Mouse (Mus musculus) heart, postnatal 0 days (tissue): Measurements from ENCODE around the gene Obp2a. TPM values are rescaled to one million over a fixed set of nuclear protein-coding genes. Genes with fewer than 3 reads are reported as not detected.
"Not testable (repeated sequence)": the region's sequence is repeated elsewhere in the genome, so short reads cannot be mapped to it uniquely, and the experiment has no call there.

Experiments
- ATAC-seq: fragments of 200-750 bp; cut with Nextera tagmentation; 2 replicates; pipeline ENCODE4 v1.8.0; 2017; ENCODE audit warnings: low read depth, moderate number of reproducible peaks, moderate library complexity; ENCODE audit not compliant: insufficient read depth
- DNase-seq: peaks from one replicate; pipeline ENCODE4 v3.0.0-alpha.2; 2016; ENCODE audit warnings: low spot score
- H3K27ac ChIP-seq: fragments of 300-500 bp; sonication (generic); 2 replicates; pipeline ENCODE4 v1.5.1; 2014; ENCODE audit warnings: low read depth, mild to moderate bottlenecking
- H3K27me3 ChIP-seq: fragments of 300-500 bp; sonication (generic); 2 replicates; pipeline ENCODE4 v1.6.1; 2014; ENCODE audit warnings: low read length, mixed read lengths; ENCODE audit not compliant: control insufficient read depth, insufficient read depth
- H3K36me3 ChIP-seq: fragments of 300-500 bp; sonication (generic); replicated peaks from 2 replicates; pipeline ENCODE4 v1.6.1; 2014; ENCODE audit warnings: low read length, mixed read lengths; ENCODE audit not compliant: control insufficient read depth, insufficient read depth
- H3K4me1 ChIP-seq: fragments of 300-500 bp; sonication (generic); 2 replicates; pipeline ENCODE4 v1.6.1; 2014; ENCODE audit warnings: antibody characterized with exemption; ENCODE audit not compliant: control insufficient read depth, insufficient read depth
- H3K4me2 ChIP-seq: fragments of 300-500 bp; sonication (generic); 2 replicates; pipeline ENCODE4 v1.6.1; 2014; ENCODE audit warnings: low read depth, mild to moderate bottlenecking, low read length, moderate library complexity
- H3K4me3 ChIP-seq: fragments of 300-500 bp; sonication (generic); 2 replicates; pipeline ENCODE4 v1.5.1; 2014; ENCODE audit warnings: low read depth, low read length
- H3K9ac ChIP-seq: fragments of 300-500 bp; sonication (generic); replicated peaks from 2 replicates; pipeline ENCODE4 v1.6.1; 2014; ENCODE audit warnings: low read depth, low read length, mixed read lengths
- H3K9me3 ChIP-seq: fragments of 300-500 bp; sonication (generic); replicated peaks from 2 replicates; pipeline ENCODE4 v1.6.1; 2016; ENCODE audit warnings: low read length; ENCODE audit not compliant: control insufficient read depth
- CTCF ChIP-seq: IDR thresholded peaks from 2 replicates; pipeline ENCODE4 v1.5.1; 2016; ENCODE audit warnings: antibody characterized with exemption, control low read depth, low read depth
- EP300 ChIP-seq: IDR thresholded peaks from 2 replicates; pipeline ENCODE4 v1.6.1; 2016; ENCODE audit warnings: antibody characterized with exemption, low read depth
- WGBS: fragments of 180-500 bp; shearing (Covaris S2); extraction: QIAGEN DNeasy Blood & Tissue Kit; methylation state at CpG from one replicate; pipeline ENCODE4 v1.1.7; 2014; 5-methylcytosine and 5-hydroxymethylcytosine counted together
- polyA plus RNA-seq: library from polyadenylated mRNA; unstranded; fragments of >200 nt; fragmentation: Nextera tagmentation; extraction: Ambion mirVana; gene quantifications from 2 replicates; pipeline ENCODE4 v1.2.1, GENCODE M21; 2015
- total RNA-seq: library from RNA; depleted of rRNA; stranded (reverse); fragments of >200 nt; gene quantifications from 2 replicates; pipeline ENCODE4 v1.2.3, GENCODE M21; 2014; ENCODE audit warnings: low replicate concordance; rRNA removed

Obp2a gene
- total RNA-seq, result not detected in 2 replicates
- polyA plus RNA-seq, result not detected in 2 replicates

- not testable (repeated sequence) for ATAC-seq
Observed at GRCm38 (mm10) chr2:25699743-25700142, at the start of gene Obp2a. TSS of gene Obp2a (plus strand) at chr2:25700043.

GRCm38 (mm10) chr2:25652902-25653301 is 46.9 kb upstream of the Obp2a start, which contains the start of gene Lcn8:
TSS of gene Lcn8 (plus strand) at chr2:25653120.
- Histone ChIP-seq H3K4me1 (no peaks in the 10 kb centered on the region), H3K27me3 (no peaks in the 10 kb centered on the region), H3K9ac (no peak within 1 kb of the TSS), H3K9me3 (no peaks in the 10 kb centered on the region), H3K4me3 (no peak within 1 kb of the TSS), H3K36me3 (no peaks in the 10 kb centered on the region), H3K4me2 (no peak within 1 kb of the TSS), H3K27ac (no peak within 1 kb of the TSS)
- WGBS, result 70% methylated on average over 2 of the region's 2 CpGs
- TF ChIP-seq EP300, result no peak
- DNase-seq, result no peak
- ATAC-seq, result no peak

More at GRCm38 (mm10) chr2:25699743-25700142, at the start of gene Obp2a:
- not testable (repeated sequence) for H3K4me2 ChIP-seq, H3K4me1 ChIP-seq, H3K4me3 ChIP-seq, DNase-seq, H3K36me3 ChIP-seq, H3K27ac ChIP-seq, H3K9me3 ChIP-seq, H3K27me3 ChIP-seq, H3K9ac ChIP-seq
- WGBS, result 86% methylated on average over 3 of the region's 3 CpGs

GRCm38 (mm10) chr2:25654502-25654901 is 45.3 kb upstream of the Obp2a start:
- Histone ChIP-seq H3K27me3 (no peaks in the 10 kb centered on the region), H3K9ac (no peak overlapping the region), H3K4me3 (no peak overlapping the region), H3K36me3 (no peaks in the 10 kb centered on the region), H3K4me2 (no peak overlapping the region), H3K9me3 (no peaks in the 10 kb centered on the region), H3K4me1 (no peaks in the 10 kb centered on the region), H3K27ac (no peak overlapping the region)
- TF ChIP-seq EP300 (no peak), CTCF (no peak)
- WGBS, result 42% methylated on average over 1 of the region's 1 CpGs
- no peak for ATAC-seq
- no peak for DNase-seq

DNA sequence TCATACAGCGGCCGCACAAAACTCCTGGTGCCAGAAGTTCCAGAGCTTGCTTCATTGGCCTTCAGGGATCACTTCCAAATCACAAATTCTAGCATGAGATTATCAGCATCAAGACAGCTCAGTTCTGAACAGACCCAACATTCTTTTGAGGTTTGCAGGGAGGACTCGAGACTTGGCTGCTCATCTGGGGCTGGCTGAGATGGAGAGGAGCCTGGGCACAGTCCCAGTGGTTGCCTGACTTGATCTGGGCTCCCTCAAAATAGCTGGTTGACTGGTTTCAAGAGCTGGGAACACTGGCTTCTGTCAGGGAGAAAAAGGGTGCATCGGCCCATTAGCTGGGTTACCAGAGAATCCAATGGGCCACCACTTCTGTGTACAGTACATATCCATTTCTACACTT is 43.2 kb upstream of the Obp2a start:
- no peaks in the 10 kb centered on the region for H3K9me3 ChIP-seq
- WGBS, result 70% methylated on average over 4 of the region's 4 CpGs
- no peaks in the 10 kb centered on the region for H3K36me3 ChIP-seq
- ATAC-seq (no peak), DNase-seq (no peak)
- H3K4me3 ChIP-seq, result no peak overlapping the region
- H3K27me3 ChIP-seq, result no peaks in the 10 kb centered on the region
- no peak overlapping the region for H3K4me2 ChIP-seq
- H3K27ac ChIP-seq, result no peak overlapping the region
- H3K9ac ChIP-seq, result no peak overlapping the region
- TF ChIP-seq CTCF, result no peak
- no peak for TF ChIP-seq EP300
- H3K4me1 ChIP-seq, result no peaks in the 10 kb centered on the region

- Histone ChIP-seq H3K27me3 (no peaks in the 10 kb centered on the region), H3K36me3 (no peaks in the 10 kb centered on the region), H3K9me3 (no peaks in the 10 kb centered on the region), H3K4me2 (no peak overlapping the region), H3K4me3 (no peak overlapping the region), H3K4me1 (no peaks in the 10 kb centered on the region), H3K27ac (no peak overlapping the region), H3K9ac (no peak overlapping the region)
- 54% methylated on average over 4 of the region's 4 CpGs for WGBS
- ATAC-seq, result no peak
- TF ChIP-seq CTCF, result no peak
- no peak for TF ChIP-seq EP300
- no peak for DNase-seq
Observed at GRCm38 (mm10) chr2:25657246-25657645, 42.6 kb upstream of the Obp2a start.

DNA sequence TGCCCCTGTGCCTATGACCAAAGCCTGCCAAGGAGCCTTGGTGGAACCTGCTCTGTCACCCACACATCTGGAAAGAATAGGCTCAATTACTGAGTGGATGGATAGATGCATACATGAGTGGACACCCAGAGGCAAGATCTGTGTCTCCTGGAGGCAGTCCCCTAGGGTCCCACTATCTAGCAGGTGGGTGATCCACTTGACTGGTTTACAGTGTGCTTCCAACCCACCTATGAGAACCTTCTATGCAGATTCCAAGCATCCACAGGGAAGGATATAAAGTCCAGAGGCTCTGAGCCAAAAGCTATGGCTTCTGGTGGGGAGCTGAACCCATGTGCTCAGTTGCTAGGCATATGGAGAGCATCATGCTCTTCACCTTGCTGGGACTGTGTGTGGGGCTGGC is 42.2 kb upstream of the Obp2a start, which contains the start of gene Lcn5:
TSS of gene Lcn5 (plus strand) at position 301 of the 400 bp plus-strand sequence.
- no peak for TF ChIP-seq CTCF
- no peak for TF ChIP-seq EP300
- ATAC-seq, result no peak
- Histone ChIP-seq H3K4me3 (no peak within 1 kb of the TSS), H3K9ac (no peak within 1 kb of the TSS), H3K9me3 (no peaks in the 10 kb centered on the region), H3K36me3 (no peaks in the 10 kb centered on the region), H3K4me2 (no peak within 1 kb of the TSS), H3K27ac (no peak within 1 kb of the TSS), H3K27me3 (no peaks in the 10 kb centered on the region), H3K4me1 (no peaks in the 10 kb centered on the region)
- DNase-seq, result no peak
